Mouse (Mus musculus) layer of hippocampus, adult 6 months (tissue): Measurements from ENCODE around the gene Eif4e1b. TPM values are rescaled to one million over a fixed set of nuclear protein-coding genes. Genes with fewer than 3 reads are reported as not detected.

Source experiments
- long read RNA-seq, 2 experiments: library from polyadenylated mRNA; unstranded; transcript quantifications; one replicate each; pipeline ENCODE4 v2.0.0; 2019 to 2020
- polyA plus RNA-seq: library from polyadenylated mRNA; unstranded; fragments of <200 nt; fragmentation: Nextera tagmentation; gene quantifications from 2 replicates; pipeline ENCODE4 v1.2.3, GENCODE M21; 2021

The Eif4e1b gene
- not detected in 2 replicates for polyA plus RNA-seq
- long read RNA-seq, experiment 1: 0 reads
- long read RNA-seq, experiment 2: 0 reads

DNA sequence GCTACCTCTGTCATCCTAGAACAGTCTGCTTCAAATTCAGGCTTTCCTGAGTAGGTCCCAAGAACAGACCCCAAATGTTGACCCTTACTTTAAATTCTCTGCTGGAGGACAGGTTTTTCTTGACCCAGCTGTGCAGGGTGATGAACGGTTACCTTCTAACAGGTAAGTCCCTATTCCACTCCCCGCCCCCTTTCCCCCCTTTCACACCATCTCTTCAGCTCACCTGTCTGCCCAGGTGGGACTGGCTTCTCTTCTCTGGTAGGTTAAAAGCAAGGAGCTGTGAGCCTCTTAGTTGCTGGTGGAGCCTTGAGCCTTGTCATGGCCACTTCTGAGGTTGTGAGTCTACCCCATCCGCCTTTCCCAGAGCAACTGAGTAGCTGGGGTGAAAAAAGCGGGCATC lies at the start of gene Eif4e1b:
TSS of gene Eif4e1b (plus strand) at position 301 of the 400 bp plus-strand sequence.

DNA sequence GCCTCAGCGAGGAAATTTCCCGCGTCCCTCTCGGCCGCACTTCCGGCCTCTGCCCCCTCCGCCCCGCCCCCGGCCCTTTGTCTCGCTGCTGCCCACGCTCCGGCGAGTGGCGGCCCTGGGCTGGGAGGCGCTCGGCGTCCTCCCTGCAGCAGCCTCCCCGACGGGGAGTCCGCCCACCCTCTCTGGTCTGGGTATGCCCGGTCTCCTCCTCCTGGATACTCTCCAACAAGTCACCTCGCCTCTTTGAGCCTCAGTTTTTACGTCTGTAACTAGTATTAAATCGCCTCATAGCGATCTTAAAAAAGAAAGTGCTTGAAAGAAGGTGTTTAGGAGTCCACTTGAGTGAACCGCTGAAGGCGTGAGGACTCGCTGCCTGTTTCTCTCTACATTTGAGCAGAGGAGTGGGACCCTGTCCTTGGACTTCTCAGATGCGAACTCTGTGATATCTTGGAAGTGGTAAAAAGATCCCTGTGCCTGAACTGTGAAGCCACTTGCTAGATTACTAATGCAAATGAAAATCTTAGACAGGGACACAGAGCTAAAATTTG lies 33.9 kb upstream of the Eif4e1b start, which contains the start of gene Gprin1:
TSS of gene Gprin1 (minus strand) at position 11 of the 548 bp plus-strand sequence.

DNA sequence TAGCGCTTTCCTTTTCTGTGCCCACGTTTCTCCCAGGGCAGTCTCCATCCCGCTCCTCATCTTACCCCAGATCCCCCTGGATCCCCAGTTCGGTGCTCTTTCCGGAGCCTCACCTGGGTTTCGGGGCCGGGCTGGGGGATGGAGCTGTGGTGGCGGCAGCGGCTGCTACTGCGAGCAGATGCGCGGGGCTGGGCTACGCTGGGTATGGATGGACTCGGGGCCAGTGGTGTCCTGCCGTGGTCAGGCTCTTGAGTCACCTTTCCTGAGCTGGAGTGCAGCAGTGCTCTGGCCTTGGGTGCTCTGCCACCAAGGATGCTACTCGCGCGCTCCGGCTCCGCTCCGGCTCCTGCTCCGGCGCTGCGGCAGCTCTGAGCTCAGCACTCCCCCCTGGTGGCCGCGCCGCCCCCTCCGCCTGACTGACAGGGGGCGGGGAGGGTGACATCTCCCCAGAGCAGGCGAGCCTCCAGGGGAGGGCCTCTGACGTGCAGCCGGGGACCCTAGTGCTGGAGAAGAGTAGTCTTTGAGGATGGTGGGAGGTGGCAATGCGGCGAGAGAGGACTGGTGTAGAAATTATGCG lies 17.5 kb upstream of the Eif4e1b start, which contains the start of gene Sncb:
TSS of gene Sncb (minus strand) at position 404 of the 577 bp plus-strand sequence.

DNA sequence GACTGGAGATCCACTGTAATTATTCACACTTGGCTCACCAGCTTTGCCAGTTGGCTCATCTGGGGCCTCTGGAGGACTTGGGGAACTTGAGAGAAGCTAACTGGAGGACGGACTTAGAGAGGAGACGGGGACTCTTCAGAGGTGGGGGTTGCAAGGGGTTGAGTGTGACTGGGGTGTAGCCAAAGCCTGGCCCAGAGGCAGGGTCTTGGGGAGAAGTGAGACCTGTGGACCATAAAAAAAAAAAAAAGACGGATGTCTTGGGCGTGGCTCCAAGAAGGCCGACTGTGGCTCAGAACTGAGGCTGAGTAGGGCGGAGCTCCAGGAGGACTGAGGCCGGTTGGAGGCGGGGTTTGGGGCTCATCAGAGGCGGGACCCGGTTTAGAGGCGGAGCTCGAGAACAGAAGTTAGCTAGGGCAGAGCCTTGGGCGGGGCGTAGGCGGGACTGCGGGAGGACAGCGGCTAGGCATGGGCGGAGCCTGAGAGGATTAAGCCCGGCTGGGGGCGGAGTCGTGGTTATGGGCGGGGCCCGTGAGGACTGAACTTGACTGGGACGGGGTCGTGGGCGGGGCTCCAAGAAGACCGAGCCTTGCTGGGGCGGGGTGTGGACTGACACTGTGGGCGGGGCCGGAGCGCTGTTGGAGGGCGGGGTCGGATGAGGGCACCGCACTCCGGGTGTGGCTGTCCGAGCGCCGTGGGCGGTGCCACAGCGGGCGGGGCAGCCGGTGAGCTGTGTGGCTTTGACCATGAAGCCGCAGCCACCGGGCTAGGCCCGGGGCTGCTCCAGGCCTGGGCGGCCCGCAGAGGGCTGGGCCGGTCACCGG lies 5.2 kb downstream of the Eif4e1b start, which contains the start of gene Tspan17:
TSS of gene Tspan17 (plus strand) at position 638 of the 821 bp plus-strand sequence.

Other genes with a start within 250 kb of the Eif4e1b start
- gene 4833439L19Rik, start 218.6 kb upstream of the Eif4e1b start, polyA plus RNA-seq: 191 and 227 TPM in 2 replicates
- 44.6 and 50.0 TPM in 2 replicates for gene Arl10, start 209.0 kb upstream of the Eif4e1b start, polyA plus RNA-seq
- 28.3 and 31.3 TPM in 2 replicates for gene Nop16, start 193.9 kb upstream of the Eif4e1b start, polyA plus RNA-seq
- 514 and 522 TPM in 2 replicates for gene Higd2a, start 193.8 kb upstream of the Eif4e1b start, polyA plus RNA-seq
- gene Cltb, start 172.7 kb upstream of the Eif4e1b start, polyA plus RNA-seq: 270 and 276 TPM in 2 replicates
- gene Faf2, start 162.2 kb upstream of the Eif4e1b start, polyA plus RNA-seq: 44.0 and 57.8 TPM in 2 replicates
- gene Rnf44, start 90.1 kb upstream of the Eif4e1b start, polyA plus RNA-seq: 99.6 and 131 TPM in 2 replicates
- 0.13 and 0.20 TPM in 2 replicates for gene Cdhr2, start 82.5 kb upstream of the Eif4e1b start, polyA plus RNA-seq
- gene Gprin1, start 34.1 kb upstream of the Eif4e1b start, polyA plus RNA-seq: 13.2 and 13.9 TPM in 2 replicates
- gene Sncb, start 17.4 kb upstream of the Eif4e1b start, polyA plus RNA-seq: 45.5 and 70.1 TPM in 2 replicates
- 121 and 122 TPM in 2 replicates for gene Tspan17, start 5.4 kb downstream of the Eif4e1b start, polyA plus RNA-seq
- gene Unc5a, start 165.4 kb downstream of the Eif4e1b start, polyA plus RNA-seq: 24.8 and 32.8 TPM in 2 replicates
- gene Hk3, start 237.4 kb downstream of the Eif4e1b start, polyA plus RNA-seq: 0.63 and 0.98 TPM in 2 replicates